Mouse (Mus musculus): ENCODE data around the gene Klhl33.

- TF ChIP-seq CTCF (IDR thresholded peaks at IDR 0.05; ENCODE audit: control insufficient read depth, insufficient read depth, insufficient replicate concordance, low read depth, low read length) (no peak), POLR2A (IDR thresholded peaks at IDR 0.05; ENCODE audit: control insufficient read depth, low read depth, low read length) (no peak)
These were observed 22.1 kb downstream of the Klhl33 start for GRCm38 (mm10) chr14:50875175-50875574.
